Mouse (Mus musculus) left cerebral cortex, postnatal 10 days (tissue): ENCODE measurements around the gene Qrich2. TPM values are rescaled to one million over a fixed set of nuclear protein-coding genes. Genes with fewer than 3 reads are reported as not detected.

Experiments
- DNase-seq, 2 experiments: peaks; one replicate each; pipeline ENCODE4 v3.0.0; 2021 to 2022; ENCODE audit warnings: low spot score in 2 of 2, mixed read lengths in 1 of 2; ENCODE audit errors: extremely low spot score in 1 of 2
- intact Hi-C: fragments of 180-260 bp; cut with DNase I; formaldehyde crosslinking; loops from one replicate; pipeline ENCODE4 v1.15.1; 2025
- total RNA-seq, 2 experiments: library from RNA; stranded (reverse); gene quantifications; 2 replicates each; pipeline ENCODE4 v1.2.3; 2021

The Qrich2 gene
- total RNA-seq, 2 experiments from 2014 or later, result 0.14 TPM; not detected in 1

GRCm38 (mm10) chr11:116463338-116463737, 2.7 kb downstream of the Qrich2 start:
- no peak for DNase-seq
- intact Hi-C loops, result loop anchor here (5.0 kb wide), 1 partner anchor 146 kb away; no protein-coding TSS in a partner anchor

DNA sequence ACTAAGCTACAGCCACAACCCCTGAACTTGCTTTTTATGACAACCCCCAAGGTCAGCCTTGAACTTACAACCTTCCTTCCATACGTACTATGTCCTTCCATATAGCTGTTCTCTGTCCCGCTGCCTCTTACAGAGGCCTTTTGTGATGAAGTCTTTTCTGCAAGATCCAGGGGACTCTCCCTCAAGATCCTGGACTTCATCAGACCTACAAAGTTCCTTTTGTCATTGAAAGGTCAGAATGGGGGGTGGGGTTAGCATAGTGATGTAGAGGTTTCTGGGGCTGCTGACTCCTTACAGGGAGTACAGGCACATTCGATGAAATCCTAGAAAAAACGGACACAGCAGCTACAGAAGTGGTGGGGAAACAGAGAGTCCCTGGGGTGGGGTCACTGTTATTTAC, 6.3 kb downstream of the Qrich2 start:
- intact Hi-C loops, result loop anchor here (5.0 kb wide), 1 partner anchor 142 kb away; no protein-coding TSS in a partner anchor
- no peak for DNase-seq

DNA sequence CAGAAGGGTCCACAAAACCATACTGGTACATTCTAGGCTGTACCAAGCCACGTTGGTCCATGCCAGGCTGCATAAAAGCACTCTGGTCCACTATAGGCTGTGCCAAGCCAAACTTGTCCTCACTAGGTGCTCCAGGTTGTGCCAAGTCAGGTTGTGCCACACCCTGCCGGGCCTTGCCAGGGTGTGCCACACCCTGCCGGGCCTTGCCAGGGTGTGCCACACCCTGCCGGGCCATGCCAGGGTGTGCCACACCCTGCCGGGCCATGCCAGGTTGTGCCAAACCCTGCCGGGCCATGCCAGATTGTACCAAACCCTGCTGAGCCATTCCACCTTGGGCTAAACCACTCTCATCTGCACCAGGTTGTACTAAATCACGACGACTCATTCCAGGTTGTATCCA, 9.8 kb downstream of the Qrich2 start:
- intact Hi-C loops, result no loop called here

DNA sequence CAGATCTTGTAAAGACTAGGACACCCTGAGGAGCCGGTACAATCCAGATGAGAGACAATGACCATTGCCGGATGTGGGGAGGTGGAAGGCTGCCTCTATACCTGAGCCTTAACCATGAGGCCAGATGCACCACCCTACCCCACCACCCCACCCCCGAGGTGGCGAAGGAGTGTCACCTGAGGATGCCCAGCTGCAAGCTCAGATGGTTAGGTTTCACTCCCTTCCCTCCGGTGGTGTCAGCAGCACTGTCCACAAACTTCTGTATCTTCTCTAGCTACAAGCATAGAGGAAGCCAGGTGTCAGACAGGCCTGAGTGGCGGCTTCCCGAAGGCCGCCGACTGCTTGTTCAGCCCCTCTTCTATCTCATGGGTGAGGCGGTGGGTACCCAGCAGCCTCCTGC, 12.2 kb downstream of the Qrich2 start:
- DNase-seq, result no peak
- intact Hi-C loops, result loop anchor here (5.0 kb wide), 1 partner anchor 227 kb away; no protein-coding TSS in a partner anchor

More for the DNA sequence above, 9.8 kb downstream of the Qrich2 start:
- DNase-seq, result no peak

DNA sequence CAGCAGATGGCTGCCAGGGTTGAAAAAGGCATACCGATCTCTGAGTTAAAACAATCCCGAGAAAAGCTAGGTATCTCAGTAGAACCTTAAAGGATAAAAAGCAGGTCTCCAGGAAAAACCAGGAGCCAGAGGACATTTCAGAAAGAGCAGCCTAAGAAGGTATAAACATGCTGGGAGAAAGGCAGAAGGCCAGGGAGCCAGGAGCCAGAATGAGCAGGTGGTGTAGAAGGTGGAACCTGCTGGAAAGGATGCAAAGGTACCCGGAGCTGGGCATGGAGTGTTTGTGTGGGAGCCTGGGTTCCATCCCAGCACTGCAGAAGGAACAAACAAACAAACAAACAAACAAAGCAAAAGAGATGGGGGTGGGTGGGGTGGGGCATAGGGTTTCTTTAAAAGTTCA, 16.7 kb downstream of the Qrich2 start:
- intact Hi-C loops, result no loop called here
- DNase-seq, result no peak

GRCm38 (mm10) chr11:116447822-116448221, 18.2 kb downstream of the Qrich2 start:
- no peak for DNase-seq
- intact Hi-C loops, result no loop called here

- intact Hi-C loops, result loop anchor here (1.0 kb wide), 1 partner anchor 127 kb away; no protein-coding TSS in a partner anchor
Measured at GRCm38 (mm10) chr11:116446308-116446887, 19.6 kb downstream of the Qrich2 start.

DNA sequence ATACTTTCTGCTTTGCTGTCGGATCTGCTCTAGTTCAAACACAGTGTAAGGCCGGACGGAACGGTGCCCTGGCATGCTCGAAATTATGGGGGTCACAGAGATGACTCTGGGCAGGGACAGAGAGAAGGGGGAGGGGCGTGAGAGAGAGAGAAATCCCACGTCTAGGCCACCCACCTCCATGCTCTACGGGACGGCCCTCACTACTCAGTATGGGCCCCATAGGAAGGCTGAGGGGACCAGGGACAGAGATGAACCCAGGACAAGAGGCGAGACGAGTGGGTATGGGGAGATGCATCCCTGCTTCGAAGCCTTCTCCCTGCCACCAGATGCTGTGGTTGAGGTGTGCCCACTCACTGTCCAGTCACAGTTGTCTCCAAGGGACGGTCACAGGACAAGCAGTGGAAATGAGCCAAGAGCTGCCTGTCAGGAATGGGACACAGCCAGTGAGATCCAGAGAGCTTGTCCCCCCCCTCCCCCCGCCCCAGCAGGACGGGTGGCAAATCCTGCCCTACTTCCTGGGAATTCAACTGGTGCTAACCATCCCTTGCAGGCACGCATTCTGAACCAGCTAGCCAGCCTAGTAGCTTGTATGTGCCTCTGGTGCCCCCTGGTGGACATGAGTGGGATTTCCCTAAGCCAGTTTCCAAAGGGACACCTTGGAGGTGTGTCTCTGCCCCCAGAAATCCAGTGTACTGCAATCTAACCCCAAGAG, 20.3 kb downstream of the Qrich2 start:
- intact Hi-C loops, result loop anchor here (1.0 kb wide), 1 partner anchor 126 kb away; no protein-coding TSS in a partner anchor
- peak; percentile 89 to 90 for DNase-seq

More at GRCm38 (mm10) chr11:116446308-116446887, 19.6 kb downstream of the Qrich2 start:
- DNase-seq, result peak in 1 of 2 experiments; percentile 25

- DNase-seq, result no peak
- intact Hi-C loops, result no loop called here
Measured at GRCm38 (mm10) chr11:116443935-116444334, 22.1 kb downstream of the Qrich2 start.

DNA sequence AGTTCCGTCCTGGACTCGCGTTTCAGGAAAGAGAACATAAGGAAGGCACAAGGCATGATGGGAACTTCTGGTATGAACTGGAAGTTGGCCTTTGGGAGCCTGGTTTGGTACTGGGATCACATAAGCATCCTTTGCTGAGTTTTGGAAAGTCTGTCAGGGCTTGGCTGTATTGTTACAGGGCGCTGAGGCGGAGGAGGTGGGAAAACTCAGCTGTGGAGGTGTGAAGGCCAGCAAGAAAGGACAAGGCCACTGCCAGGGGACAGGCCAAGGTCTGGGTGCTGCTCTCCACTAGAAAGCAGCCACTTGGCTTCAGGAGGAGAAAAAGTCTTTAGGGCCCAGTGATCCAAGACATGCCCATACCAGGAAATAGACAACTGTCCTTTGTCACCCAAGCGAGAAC, 22.7 kb downstream of the Qrich2 start:
- no peak for DNase-seq
- intact Hi-C loops, result no loop called here

- intact Hi-C loops, result no loop called here
- DNase-seq, result no peak
Measured at GRCm38 (mm10) chr11:116442867-116443177, 23.2 kb downstream of the Qrich2 start.

GRCm38 (mm10) chr11:116442129-116442866, 23.7 kb downstream of the Qrich2 start:
- DNase-seq, result no peak
- intact Hi-C loops, result no loop called here

DNA sequence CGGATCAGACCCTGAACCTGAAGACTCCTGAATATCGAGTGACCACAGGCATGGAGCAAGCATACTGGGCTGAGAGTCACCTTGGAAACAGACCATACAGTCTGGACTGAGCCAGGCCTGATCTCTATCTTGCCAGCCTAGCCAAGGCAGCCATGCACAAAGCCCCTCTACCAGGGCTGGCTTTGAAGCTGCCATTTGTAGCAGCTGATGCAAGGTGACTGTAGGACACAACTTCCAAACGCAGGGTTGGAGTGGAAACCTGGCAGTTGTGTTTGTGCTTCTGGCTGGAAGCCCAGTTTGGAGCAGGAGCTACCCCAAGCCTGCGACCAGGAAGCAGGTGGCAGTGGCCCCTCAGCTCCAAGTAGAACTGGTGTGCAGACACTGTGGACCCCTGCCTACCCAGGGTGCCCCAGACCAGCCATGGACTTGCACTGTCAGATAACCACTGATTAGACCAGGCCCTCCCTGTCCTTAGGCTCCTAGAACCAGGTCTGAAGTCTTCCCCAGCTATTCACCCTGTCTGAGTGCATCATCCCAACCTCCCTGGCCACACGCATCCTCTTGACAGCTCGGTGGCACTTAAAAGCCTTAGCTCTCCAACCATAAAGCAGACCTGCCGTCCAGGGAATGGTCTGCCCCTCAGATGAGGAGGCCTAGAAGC, 25.5 kb downstream of the Qrich2 start:
- no peak for DNase-seq
- intact Hi-C loops, result no loop called here

DNA sequence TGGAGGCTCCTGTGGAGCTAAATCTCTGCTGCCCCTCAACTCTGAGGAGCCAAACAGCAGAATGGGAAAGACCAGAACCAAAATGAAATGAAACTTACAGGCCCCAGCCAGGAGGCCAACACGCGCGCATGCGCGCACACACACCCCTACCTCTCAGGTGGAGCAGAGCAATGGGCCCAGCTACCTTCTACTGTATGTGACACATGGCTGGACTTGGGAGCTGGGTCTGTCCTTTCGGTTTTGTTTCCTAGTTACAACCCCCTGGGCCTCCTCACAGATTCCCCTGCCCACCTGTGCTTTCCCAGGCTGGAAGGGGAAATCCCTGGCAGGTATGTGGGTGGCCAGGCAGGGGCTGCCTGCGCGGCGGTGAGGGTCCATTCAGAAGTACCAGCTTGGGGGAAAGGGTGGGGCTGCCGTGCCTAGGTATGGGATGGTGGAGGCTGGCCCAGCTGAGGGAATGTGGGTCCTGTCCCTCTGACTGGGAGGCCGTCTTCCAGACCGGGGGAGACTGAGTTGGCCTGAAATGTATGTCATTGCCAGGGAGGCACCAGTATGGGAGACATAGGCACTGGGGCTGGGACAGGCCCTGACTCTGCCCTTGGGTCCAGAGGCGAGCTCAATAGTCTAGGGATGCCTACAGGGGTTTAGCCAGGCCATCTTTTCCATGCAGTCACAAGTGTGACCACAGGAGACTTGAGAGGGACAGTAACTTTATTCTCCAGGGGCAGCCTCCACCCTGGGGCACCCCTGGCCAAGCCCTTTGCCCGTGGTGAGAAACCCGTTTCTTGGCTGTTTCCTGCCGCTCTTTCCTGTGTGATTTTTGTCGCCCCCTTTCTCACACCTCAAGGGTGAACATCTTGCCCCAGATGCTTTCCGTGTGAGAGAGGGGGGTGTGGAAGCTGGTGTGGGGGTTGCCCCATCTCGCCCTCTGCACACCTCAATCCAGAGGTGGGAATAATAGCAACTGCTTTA, 26.5 kb downstream of the Qrich2 start:
- DNase-seq, result no peak
- intact Hi-C loops, result no loop called here

GRCm38 (mm10) chr11:116437541-116437940, 28.5 kb downstream of the Qrich2 start:
- no peak for DNase-seq
- intact Hi-C loops, result no loop called here

DNA sequence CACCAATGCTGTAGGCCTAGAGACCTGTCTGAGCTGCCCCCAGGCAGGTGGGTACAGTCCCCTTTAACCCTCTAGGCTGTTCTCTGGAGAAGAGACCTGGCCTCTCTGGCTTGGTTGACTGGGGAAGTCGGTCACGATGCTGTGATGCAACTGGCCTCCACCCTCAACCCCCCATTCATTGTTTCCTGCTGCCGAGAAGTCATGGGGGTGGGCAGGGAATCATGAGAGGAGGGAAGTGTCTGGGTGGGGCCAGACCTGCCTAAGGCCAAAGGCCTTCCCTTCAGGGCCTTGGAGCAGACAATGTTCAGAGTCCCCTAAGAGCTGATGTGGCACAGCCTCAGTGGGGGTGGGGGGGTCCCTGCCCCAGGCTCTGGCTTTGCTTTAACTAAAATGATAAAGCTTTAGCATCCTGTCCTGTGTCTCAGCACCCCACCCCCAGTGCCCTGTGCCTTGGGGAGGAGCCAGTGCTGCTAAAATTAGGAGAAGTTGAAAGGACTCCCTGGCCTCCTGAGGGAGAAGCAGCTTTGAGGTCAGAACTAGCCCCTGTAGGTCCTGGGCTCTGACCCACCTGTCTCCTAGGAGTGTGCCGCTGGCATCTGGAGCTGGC, 29.2 kb downstream of the Qrich2 start:
- intact Hi-C loops, result no loop called here
- no peak for DNase-seq

DNA sequence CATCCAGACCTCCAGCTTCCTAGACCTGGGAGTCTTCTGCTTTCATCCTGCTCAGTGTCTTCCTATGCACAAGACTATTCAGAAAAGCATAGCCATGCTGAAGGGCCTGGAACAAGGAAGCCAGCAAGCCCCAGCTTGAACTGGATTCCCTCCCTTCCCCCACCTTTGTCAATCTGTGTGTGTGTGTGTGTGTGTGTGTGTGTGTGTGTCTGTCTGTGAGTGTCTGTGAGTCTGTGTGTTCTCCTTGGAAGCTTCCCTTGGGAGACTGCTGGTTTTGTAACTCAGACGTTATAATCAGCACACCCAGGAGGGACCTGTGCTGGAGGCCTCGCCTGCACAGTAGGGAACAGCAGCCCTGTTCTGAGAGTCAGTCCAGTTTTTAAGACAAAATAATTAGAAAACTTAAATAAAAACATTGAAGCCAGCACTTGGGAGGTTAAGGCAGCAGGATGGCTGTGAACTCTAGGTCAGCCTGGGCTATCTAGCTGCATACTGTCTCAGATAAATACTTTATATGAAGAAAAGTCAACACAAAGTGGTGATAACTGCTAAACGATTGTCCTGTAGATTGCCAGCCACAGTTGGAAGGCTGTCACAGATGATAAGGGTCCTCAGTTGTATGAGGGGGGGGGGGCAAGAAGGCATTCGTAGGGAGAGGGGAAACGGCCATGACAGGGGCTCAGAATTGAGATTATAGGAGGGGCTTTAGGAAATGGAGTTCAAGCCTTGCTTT, 29.9 kb downstream of the Qrich2 start:
- intact Hi-C loops, result no loop called here
- DNase-seq, result no peak
